Mouse (Mus musculus): ENCODE data around the gene Actr1b.

Gene Actr1b

DNA sequence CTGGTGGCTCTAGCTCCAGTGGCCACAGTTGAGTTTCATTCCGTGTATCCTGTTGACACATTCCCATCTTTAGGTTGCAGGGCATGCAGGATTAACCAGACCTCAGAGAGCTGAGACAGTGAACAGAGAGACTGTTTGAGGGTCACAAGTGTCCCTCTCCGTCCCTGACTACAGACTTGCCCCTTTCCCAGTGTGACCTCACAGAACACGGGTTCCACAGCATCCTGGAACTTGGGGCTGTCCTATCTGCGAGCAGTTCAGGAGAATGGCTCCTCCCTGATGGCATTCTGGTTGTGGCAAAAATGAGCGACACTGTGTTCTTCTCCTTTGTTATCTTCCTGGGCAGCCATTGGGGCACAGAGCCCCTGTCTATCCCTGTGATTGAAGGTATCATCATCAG is at the start of gene Actr1b:
Gene Actr1b, minus strand, starts transcription at position 112 of the 400 bp plus-strand sequence.
- DNase-seq (ENCODE audit: low spot score), result no peak

DNA sequence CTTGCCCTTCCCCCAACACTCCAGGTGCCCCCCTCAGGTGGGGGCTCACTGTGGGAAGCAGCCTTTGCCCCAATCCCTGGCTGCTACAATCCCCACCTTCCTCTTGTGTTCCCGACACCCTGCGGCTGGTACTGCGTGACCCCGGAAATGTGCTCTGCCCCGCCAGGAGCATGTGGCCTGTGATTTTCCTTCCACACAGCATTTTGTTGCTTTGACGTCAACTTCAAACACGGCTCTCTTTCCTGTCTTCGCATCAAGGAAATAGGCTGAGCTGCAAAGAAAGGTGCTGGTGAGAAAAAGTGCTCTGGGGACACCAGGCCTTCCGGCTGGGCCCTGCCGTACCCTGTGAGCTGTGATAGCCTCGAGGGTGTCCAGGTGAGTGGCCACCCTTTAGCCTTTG is 47.3 kb upstream of the Actr1b start, which contains the start of gene Zap70:
Gene Zap70, plus strand, starts transcription at position 231 of the 400 bp plus-strand sequence.
- no peak for DNase-seq (ENCODE audit: low spot score)

DNA sequence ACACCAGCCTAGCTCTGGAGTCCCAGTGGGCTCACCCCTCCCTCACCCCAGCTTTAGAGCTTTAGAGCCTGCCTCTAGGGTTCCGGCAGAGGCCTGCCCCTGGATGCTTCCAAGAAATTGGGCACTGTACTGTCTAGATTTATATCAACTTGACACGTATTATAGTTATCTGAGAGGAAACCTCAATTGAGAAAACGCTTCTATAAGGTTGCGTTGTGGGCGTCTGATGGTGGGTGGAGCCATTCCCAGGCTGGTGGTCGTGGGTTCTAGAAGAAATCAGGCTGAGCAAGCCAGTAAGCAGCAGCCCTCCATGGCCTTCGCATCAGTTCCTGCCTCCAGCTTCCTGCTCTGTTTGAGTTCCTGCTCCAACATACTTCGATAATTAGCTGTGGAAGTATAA is 46.8 kb upstream of the Actr1b start:
- DNase-seq (ENCODE audit: low spot score), result no peak

DNA sequence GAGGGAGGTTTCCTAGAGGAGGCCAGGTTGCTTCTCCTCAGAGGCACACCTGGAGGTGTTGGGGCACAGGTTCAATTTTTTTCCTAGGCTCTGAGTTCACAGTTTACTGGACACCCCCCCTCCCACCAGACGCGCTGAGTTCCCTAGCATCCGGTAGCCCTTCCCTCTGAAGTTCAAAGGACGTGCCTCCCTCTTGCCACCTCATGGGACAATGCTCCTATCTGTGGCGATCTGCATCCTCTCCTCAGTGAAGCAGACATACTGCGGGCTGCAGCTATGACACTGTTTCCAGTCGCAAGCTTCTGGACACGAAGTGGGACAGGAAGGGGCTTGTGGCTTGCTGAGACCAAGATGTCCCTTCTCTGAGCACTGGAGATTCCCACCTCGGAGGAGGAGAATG is 46.2 kb upstream of the Actr1b start:
- no peak for DNase-seq (ENCODE audit: low spot score)

DNA sequence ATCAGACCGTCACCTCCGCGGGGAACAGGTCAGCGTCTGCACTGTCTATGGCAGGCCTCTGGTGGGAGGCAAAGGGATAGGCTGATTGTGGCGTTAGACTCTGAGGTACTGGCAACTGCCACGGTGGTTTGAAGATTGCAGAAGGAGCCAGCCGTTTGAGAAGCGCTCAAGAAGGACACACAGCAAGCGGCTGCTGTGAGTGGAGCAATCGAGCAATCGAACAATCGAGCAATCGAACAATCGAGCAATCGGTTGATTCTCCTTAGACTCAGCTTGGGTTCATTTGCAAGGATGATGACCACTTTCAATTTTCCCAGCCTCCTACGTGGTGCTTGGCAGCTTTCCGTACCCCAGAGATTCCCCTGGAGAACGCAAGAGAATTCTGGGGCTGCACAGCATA is 44.9 kb upstream of the Actr1b start:
- no peak for DNase-seq (ENCODE audit: low spot score)

DNA sequence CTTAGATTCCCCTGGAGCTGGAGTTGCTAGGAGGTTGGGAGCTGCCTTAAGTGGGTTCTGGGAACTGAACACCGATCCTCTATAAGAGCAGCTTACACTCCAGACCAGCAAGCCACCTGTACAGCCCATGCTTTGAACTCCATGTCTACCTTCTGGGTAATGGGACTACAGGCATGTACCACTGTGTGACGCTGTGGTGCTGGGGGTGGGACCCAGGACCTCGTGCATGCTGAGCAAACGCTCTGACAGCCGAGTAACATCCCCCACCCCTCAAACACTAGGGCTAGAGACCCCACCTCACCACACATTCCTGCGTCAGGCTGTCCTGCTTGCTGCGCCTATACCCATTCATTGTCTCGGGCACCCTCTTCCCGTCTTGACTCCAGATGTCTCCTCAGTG is 44.3 kb upstream of the Actr1b start:
- no peak for DNase-seq (ENCODE audit: low spot score)

DNA sequence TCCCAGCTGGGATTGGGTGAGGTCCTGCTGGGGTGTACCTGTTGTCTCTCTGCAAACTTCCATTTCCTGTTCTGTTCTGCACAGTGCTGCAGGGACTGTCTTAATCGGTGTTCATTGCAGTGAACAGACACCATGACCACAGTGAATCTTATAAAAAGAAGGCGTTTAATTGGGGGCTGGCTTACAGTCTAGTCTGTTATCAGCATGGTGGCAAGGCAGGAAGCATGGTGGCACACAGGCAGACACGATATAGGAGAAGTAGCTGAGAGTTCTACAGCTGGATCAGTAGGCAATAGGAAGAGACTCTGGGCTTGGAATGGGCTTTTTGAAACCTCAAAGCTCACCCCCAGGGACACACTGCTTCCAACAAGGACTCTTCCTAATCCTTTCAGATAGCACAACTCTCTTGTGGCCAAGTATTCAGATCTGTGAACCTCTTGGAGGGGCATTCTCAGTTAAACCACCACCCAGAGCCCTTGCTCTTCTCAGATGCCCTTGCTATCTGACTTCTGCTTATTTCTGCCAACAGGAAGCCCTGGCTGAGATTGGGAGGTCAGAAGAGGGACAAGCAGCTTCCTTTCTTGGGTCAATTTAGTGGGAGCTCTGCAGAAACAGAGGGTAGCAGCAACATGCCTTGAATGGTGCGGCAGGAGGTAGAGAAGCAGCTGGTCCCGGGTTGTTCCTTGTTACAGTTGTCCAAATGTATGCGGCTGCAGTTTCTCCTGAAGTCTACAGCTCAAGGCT is 39.9 kb upstream of the Actr1b start:
- no peak for DNase-seq (ENCODE audit: low spot score)

DNA sequence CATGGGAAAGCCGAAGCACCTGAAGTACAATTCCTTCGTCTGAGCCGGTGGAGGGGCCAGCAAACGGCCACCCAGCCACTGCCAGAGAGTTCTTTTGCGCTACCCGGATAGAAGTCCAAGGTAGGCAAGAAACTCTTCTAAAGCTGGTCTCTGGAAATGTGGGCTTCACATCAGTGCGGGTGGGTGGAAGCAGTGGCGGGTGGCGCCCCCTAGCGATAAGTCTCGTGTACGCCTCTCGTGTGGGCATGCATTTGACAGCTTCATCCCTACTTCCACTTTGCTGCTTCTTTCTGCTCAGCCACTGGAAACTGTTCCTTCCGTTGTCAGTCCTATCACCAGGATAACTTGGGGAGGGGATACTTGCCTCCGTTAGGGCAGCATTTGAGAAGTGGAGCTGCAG is 32.2 kb upstream of the Actr1b start:
- no peak for DNase-seq (ENCODE audit: low spot score)

DNA sequence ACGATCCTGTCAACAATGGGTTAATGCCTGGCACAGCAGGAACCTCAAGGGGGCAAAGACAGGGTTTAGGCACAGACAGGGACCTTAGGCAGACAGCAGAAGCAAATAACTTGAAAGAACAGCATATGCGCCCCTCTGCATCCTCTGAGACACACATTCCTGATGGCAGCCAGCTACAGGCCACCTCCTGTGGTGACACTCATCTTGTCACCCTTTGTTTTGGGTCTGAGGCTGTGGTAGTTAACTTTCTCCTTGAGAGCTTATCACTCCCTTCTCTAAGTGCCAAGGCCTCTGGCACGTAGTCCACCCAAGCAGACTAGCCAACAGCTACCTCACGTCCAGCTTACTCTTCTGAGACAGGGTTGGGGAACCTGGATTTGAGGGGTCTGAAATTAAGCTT is 31.4 kb upstream of the Actr1b start:
- no peak for DNase-seq (ENCODE audit: low spot score)

DNA sequence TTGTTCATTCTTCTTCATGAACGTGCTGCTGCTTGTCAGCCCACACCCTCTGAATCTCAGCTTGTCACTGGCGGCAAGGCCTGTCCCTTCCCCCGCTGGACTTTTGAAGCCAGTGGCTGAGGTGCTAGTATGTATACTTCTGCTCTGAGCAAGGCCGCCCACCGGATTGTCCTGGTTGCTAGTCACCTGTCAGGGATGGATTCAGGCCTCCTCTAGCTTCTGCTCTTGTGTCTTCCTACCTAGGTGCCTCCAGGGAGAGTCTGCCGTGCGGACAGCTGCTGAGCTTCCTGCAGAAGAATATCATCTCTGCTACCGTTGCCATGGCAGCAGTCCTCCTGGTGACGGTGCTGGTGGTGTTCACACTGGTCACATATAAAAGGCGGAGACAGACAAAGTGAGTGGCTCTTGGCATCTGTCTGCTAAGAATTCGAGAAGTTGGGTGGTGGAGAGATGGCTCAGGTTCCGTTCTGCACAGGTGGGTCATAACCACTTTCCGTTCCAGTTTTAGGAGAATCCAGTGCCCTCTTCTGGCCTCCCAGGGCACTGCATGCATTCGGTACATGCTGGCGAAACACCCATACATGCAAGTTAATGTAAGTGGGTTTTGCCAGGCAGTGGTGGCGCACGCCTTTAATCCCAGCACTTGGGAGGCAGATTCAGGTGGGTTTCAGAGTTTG is 30.2 kb upstream of the Actr1b start:
- DNase-seq (ENCODE audit: low spot score), result peak; percentile 35

DNA sequence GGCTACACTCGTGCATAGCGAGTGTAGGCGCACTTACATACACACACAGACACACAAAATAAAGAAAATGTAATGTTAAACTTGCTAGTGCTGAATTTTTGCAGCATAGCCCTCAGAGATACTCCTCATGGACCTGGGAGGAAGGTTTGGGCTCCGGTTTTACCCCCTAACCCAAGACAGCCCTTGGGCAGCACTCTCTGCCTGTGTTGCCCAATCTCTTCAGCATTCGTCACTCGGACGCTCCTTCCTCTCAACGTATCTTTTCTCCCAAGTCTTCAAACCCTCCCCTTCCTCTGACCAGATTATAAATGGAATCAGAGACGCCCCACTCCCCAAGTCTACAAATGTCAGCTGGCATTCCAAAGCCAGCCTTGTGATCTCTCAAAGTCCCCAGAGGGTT is 28.8 kb upstream of the Actr1b start:
- DNase-seq (ENCODE audit: low spot score), result no peak

DNA sequence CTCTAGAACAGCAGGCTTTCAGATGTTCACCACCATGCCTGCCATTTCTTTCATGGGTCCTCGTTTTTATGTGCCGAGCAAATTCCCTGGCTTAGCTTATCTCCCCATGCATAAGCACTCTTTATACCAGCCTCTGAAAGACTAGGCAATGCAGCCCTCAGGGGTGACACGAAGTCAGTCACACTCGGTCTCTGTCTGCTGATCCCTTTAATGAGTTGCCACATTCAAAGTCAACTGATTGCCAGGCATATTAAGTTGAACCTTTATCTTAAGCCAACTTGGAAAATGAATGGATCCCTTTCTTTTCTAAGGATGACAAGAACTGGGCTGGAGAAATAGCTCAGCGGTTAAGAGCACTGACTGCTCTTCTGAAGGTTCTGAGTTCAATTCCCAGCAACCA is 25.0 kb upstream of the Actr1b start:
- no peak for DNase-seq (ENCODE audit: low spot score)

DNA sequence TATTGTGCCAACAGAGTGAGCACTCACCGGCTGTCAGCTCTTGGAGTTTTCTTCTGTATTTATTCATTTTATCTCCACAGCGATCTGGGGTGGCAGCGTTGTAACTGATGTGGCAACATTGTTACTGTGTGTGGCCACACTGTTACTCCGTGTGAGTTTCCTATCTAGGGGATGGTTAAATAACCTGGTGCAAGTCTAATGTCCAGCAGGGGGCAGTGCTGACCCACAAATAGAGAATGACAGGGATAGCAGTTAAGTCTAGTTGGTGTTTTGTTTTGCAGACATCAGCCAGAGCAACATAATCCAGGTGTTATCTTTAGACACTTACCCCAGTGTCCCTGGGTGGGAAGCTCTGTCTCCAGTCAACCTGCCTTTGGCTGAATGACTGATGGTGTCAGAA is 23.1 kb upstream of the Actr1b start:
- peak; percentile 54 for DNase-seq (ENCODE audit: low spot score)

DNA sequence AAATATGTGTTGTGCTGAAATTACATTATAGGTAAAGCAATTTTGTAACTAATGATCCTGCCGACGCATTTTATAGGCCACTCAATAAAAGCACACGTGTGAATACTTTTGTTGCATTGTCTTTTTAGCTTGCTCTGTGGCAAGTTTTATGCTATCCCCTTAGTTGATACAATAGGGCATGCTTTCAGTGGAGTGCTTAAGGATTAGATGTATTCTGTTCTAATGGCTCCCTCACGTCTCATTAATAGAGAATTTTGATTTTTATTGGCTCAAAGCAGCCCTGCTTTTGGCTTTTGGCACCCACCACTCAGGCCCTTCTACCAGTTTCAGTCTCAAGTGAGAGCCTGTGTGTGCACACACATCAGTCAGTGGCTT is 9.8 kb upstream of the Actr1b start:
- DNase-seq (ENCODE audit: low spot score), result no peak

DNA sequence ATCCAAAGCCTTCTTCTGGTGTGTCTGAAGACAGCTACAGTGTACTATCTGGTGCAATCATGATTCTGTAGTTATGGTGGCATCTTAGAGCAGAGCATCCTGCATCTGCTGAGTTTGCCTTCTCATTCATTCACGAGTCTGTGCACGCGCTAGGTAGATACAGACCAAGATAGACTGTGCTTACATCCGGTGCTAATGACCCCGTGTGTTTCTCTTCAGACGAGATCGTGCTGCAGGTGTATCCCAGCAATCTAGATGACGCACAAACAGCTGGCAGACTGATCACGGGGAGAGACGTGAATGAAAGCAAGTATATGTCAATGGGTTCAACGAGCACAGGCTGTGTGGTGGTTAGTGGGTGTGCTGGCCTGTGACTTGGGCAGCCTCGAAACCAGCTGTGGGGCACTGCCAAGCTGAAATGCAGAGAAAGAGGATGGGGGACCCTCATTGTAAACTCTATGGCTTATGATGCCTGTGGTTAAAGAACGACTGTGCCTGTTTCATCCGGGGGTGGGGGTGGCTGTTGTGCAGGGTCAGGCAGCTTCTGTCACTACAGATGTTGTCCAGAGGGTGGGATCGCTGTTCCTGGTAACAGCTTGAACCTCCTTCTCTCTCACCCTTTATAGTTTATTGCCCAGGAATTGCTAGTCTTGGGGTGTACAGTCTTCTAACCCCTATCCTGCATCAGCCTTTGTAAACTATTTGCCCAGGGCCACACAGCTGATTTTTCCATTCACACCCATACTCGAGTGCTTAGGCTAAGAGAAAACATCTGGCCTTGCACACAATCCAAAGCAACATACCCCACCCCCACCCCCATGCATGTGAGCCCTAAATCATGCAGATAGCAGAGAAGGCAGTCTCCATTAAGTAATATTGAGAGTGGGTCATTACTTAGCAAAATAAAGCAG is 9.2 kb upstream of the Actr1b start:
- no peak for DNase-seq (ENCODE audit: low spot score)

DNA sequence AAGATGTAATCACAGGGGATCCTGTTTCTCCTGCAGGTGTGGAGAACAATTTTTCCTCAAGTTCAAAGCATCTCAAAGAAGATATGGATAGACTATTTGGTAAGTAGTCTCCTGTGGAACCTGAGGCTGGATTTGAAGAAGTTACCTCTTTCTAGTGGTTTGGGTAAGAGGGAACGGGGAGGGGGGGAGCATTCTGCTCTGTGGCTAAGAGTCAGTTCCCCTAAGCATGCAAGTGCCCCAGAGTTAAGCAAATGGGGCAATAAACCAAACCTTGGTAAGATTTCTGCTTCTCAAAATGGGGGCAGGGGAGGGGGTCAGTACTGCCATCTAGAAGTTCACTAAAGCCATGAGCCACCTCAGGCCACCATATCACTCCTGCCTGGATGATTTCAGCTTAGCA is 4.6 kb upstream of the Actr1b start:
- no peak for DNase-seq (ENCODE audit: low spot score)

DNA sequence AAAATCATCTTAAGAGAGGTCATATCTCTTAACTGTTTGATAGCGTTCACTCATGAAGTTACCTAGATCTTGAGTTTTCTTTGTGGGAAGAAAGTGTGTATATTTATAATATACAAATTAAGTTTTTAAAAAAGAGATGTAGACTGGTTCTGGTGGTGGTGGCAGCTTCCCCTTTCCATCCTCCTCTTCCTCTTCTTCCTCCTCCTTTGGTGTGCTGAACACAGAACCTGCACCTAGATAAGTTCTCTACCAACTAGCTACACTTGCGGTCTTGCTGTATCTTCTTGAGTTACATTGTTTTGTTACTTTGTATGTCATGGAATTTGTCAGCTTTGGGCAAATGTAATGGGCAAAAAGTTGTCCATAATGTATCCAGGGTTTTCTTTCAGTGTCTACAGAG is 3.1 kb downstream of the Actr1b start:
- DNase-seq (ENCODE audit: low spot score), result no peak

DNA sequence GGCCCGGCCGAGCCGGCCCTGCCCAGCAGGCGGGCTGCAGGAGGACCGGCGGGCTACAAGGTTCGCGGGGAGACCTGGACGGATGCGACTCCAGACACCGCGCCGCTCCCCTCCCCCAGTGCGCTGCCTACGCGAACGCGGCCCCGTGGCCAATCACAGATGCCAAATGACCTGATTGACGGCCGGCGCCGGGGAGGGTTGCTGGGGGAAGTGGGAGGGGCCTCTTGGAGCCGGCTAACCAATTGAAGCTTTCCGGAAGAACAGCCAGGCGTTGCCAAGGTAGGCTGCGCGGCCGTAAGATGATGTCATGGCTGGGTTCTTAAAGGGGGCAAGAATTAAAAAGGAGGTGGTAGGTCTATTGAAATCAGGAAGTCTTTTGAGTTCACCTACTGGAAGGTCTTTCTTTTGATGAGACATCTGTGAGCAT is 4.4 kb downstream of the Actr1b start, which contains the start of gene 4933424G06Rik:
Gene 4933424G06Rik, plus strand, starts transcription at position 296 of the 427 bp plus-strand sequence.
- peak; percentile 99 for DNase-seq (ENCODE audit: low spot score)

DNA sequence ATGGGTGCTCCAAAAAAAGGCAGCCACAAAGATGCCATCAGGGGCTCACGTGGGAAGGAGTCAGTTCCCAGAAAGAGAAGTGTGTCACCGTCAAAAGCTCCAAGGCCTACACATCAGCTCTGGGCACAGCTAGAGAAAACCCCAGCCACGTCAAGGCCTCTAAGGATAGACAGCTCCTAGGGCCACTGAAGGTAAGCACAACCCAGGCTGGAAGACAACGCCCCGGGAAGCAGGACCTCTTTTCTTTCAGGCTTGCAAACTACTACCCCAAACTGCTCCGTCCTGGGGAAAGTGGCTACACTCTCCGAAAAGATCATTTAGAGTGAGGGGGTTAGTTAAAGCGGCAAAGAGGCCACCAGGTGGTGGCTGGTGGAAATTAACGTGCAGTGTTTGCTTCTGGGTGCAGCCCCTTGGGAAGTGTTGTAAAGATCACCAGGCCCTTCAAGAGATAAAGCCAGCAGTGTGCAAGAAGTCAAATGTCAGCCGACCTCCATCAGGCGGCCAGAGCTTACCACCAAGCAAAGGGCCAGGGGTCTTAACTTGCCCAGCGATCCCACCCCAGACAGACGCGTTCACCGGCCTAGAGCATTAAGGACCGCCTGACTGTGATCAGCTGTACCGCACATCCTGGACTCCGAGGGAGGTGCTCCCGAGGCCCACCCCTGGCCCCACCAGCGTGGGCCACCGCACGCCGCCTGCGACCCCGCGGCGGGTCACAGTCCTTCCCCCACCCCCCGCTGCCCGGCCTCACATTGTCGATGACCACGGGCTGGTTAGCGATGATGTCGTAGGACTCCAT is 5.0 kb downstream of the Actr1b start:
- no peak for DNase-seq (ENCODE audit: low spot score)

DNA sequence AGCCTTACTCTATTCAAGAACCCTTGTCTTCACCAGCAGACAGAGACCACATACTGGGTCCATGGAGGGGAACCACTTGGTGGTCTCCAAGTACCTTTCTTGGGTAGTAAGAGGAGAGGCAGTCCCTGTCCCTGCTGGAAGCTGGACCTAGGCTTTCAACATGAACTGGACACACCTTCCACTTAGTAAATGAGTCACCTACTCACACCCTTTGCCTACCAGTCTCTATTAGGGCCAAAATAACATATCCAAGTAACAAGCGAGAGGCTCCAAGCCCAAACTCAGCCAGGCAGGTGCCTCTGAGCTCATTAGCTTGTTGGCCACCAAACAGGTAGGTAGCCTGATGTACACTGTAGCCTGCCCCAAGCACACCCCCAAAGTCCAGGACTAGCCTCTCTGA is 5.6 kb downstream of the Actr1b start:
- no peak for DNase-seq (ENCODE audit: low spot score)

DNA sequence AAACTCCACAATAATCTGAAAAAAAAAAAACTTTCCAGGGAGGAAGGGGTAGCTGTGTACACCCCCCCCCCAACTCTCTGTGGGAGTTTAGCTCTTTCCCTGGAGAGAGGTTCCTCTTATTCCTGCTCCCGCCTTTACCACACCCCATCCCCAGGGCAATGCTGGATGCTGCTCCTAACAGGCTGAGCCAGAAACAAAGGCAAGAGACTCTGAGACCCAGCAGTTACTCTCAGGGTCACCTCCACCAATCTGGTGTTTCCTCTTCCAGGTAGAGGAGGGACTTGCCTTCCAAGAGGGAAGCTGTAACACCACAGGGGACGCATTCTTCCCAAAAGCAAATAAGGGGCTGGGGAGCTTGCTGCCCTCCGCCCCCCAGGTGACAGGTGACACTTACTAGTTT is 6.4 kb downstream of the Actr1b start:
- no peak for DNase-seq (ENCODE audit: low spot score)

DNA sequence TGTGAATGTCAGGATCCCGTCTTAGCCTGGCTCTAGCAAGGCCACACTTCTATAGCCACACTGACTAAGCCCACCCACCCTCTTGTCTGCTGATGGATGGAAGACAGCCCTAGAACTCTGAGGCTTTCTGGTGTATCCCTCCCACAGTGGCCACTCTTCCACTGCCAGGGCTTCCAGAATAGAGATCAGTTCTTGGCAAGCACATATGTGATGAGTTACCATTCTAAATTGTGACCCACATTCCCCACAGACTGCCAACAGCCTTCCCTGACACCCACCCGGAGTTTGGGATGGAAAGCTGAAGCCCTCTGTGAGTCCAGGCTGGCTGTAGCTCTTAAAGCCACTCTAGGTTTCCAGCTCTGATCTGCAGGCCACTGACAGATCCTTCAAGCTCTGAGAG is 7.1 kb downstream of the Actr1b start:
- no peak for DNase-seq (ENCODE audit: low spot score)
